Mouse (Mus musculus) midbrain, embryonic 14.5 days (tissue): ENCODE results near the gene Dst. TPM values are rescaled to one million over a fixed set of nuclear protein-coding genes. Genes with fewer than 3 reads are reported as not detected.

Source experiments
- ATAC-seq: fragments of 200-750 bp; cut with Nextera tagmentation; 2 replicates; pipeline ENCODE4 v1.8.0; 2017; ENCODE audit warnings: moderate number of reproducible peaks, moderate library complexity; ENCODE audit not compliant: low FRiP score, low TSS enrichment
- DNase-seq: peaks from one replicate; pipeline ENCODE4 v3.0.0-alpha.2; 2015
- H3K27ac ChIP-seq: fragments of 300-500 bp; sonication (generic); replicated peaks from 2 replicates; pipeline ENCODE4 v1.5.1; 2014; ENCODE audit warnings: mild to moderate bottlenecking, low read depth, low read length, moderate library complexity
- H3K27me3 ChIP-seq: fragments of 300-500 bp; sonication (generic); 2 replicates; pipeline ENCODE4 v1.6.1; 2014; ENCODE audit warnings: low read length, control low read depth, mixed read lengths; ENCODE audit not compliant: control insufficient read depth, insufficient read depth
- H3K36me3 ChIP-seq: fragments of 300-500 bp; sonication (generic); 2 replicates; pipeline ENCODE4 v1.6.1; 2014; ENCODE audit warnings: low read length, control low read depth; ENCODE audit not compliant: control insufficient read depth, insufficient read depth
- H3K4me1 ChIP-seq: fragments of 300-500 bp; sonication (generic); 2 replicates; pipeline ENCODE4 v1.6.1; 2014; ENCODE audit warnings: mild to moderate bottlenecking, antibody characterized with exemption, low read length, control low read depth; ENCODE audit not compliant: control insufficient read depth, insufficient read depth
- H3K4me2 ChIP-seq: fragments of 300-500 bp; sonication (generic); 2 replicates; pipeline ENCODE4 v1.6.1; 2014; ENCODE audit warnings: mild to moderate bottlenecking, low read length, moderate library complexity
- H3K4me3 ChIP-seq: fragments of 300-500 bp; sonication (generic); replicated peaks from 2 replicates; pipeline ENCODE4 v1.5.1; 2014; ENCODE audit warnings: low read depth, low read length
- H3K9ac ChIP-seq: fragments of 300-500 bp; sonication (generic); replicated peaks from 2 replicates; pipeline ENCODE4 v1.6.1; 2014; ENCODE audit warnings: mild to moderate bottlenecking, low read length, moderate library complexity
- H3K9me3 ChIP-seq: fragments of 300-500 bp; sonication (generic); 2 replicates; pipeline ENCODE4 v1.6.1; 2016; ENCODE audit warnings: low read length, control low read depth, mixed read lengths; ENCODE audit not compliant: control insufficient read depth
- WGBS: fragments of 180-500 bp; shearing (Covaris S2); extraction: QIAGEN DNeasy Blood & Tissue Kit; methylation state at CpG from one replicate; pipeline ENCODE4 v1.1.7; 2014; 5-methylcytosine and 5-hydroxymethylcytosine counted together
- polyA plus RNA-seq: library from polyadenylated mRNA; unstranded; fragments of >200 nt; fragmentation: Nextera tagmentation; extraction: Ambion mirVana; gene quantifications from 2 replicates; pipeline ENCODE4 v1.2.1, GENCODE M21; 2014

Gene Dst
- polyA plus RNA-seq: 53.2 and 59.8 TPM in 2 replicates

- peak within 1 kb of the TSS; percentile 61 for H3K4me3 ChIP-seq
- H3K9me3 ChIP-seq: no peaks in the 10 kb centered on the region
- ATAC-seq (peak; percentile 11; the same call in 1 of the 2 replicates), DNase-seq (no peak)
- peaks cover 15% of the 10 kb centered on the region; the same call in 1 of the 2 replicates for H3K27me3 ChIP-seq
- H3K27ac ChIP-seq: peak within 1 kb of the TSS; percentile 83
- no peaks in the 10 kb centered on the region for H3K36me3 ChIP-seq
- WGBS: 5% methylated on average over 43 of the region's 44 CpGs
- peak within 1 kb of the TSS; percentile 69 for H3K9ac ChIP-seq
- H3K4me2 ChIP-seq: peak within 1 kb of the TSS; percentile 60
- H3K4me1 ChIP-seq: peaks cover 11% of the 10 kb centered on the region
These were observed at the start of gene Dst for GRCm38 (mm10) chr1:33908191-33908962. Dst (plus strand) TSS chr1:33908225.

- DNase-seq (no peak), ATAC-seq (no peak)
- no peaks in the 10 kb centered on the region for H3K9me3 ChIP-seq
- H3K36me3 ChIP-seq: no peaks in the 10 kb centered on the region
- WGBS: 92% methylated on average over 2 of the region's 2 CpGs
- H3K4me3 ChIP-seq: no peak overlapping the region
- no peaks in the 10 kb centered on the region for H3K4me1 ChIP-seq
- H3K9ac ChIP-seq: no peak overlapping the region
- H3K27me3 ChIP-seq: no peaks in the 10 kb centered on the region
- H3K27ac ChIP-seq: no peak overlapping the region
- H3K4me2 ChIP-seq: no peak overlapping the region
These were observed 39.0 kb upstream of the Dst start for GRCm38 (mm10) chr1:33869031-33869430.

- Histone ChIP-seq H3K9me3 (no peaks in the 10 kb centered on the region), H3K27ac (no peak overlapping the region), H3K4me1 (no peaks in the 10 kb centered on the region), H3K36me3 (no peaks in the 10 kb centered on the region), H3K9ac (no peak overlapping the region), H3K27me3 (no peaks in the 10 kb centered on the region), H3K4me2 (no peak overlapping the region), H3K4me3 (no peak overlapping the region)
- DNase-seq (no peak), ATAC-seq (no peak)
- 94% methylated on average over 3 of the region's 3 CpGs for WGBS
These were observed 38.6 kb upstream of the Dst start for GRCm38 (mm10) chr1:33869437-33869836.

GRCm38 (mm10) chr1:33873561-33873960, 34.5 kb upstream of the Dst start:
- H3K36me3 ChIP-seq: no peaks in the 10 kb centered on the region
- no peak overlapping the region for H3K4me2 ChIP-seq
- H3K27ac ChIP-seq: no peak overlapping the region
- no peaks in the 10 kb centered on the region for H3K9me3 ChIP-seq
- ATAC-seq: no peak
- no peak overlapping the region for H3K9ac ChIP-seq
- no peak for DNase-seq
- no peak overlapping the region for H3K4me3 ChIP-seq
- 88% methylated on average over 5 of the region's 5 CpGs for WGBS
- no peaks in the 10 kb centered on the region for H3K4me1 ChIP-seq
- no peaks in the 10 kb centered on the region for H3K27me3 ChIP-seq

- Histone ChIP-seq H3K4me1 (no peaks in the 10 kb centered on the region), H3K4me2 (no peak overlapping the region), H3K27ac (no peak overlapping the region), H3K36me3 (no peaks in the 10 kb centered on the region), H3K9me3 (no peaks in the 10 kb centered on the region), H3K4me3 (no peak overlapping the region), H3K9ac (no peak overlapping the region), H3K27me3 (no peaks in the 10 kb centered on the region)
- ATAC-seq: no peak
- WGBS: 52% methylated on average over 6 of the region's 6 CpGs
- DNase-seq: peak; percentile 52
These were observed 32.3 kb upstream of the Dst start for GRCm38 (mm10) chr1:33875691-33876090.

GRCm38 (mm10) chr1:33876416-33876815, 31.6 kb upstream of the Dst start:
- no peaks in the 10 kb centered on the region for H3K27me3 ChIP-seq
- no peak overlapping the region for H3K4me2 ChIP-seq
- H3K9me3 ChIP-seq: no peaks in the 10 kb centered on the region
- H3K27ac ChIP-seq: no peak overlapping the region
- H3K4me1 ChIP-seq: no peaks in the 10 kb centered on the region
- no peak overlapping the region for H3K9ac ChIP-seq
- no peak for ATAC-seq
- H3K4me3 ChIP-seq: no peak overlapping the region
- H3K36me3 ChIP-seq: no peaks in the 10 kb centered on the region
- 86% methylated on average over 3 of the region's 3 CpGs for whole genome bisulfite sequencing
- DNase-seq: no peak

GRCm38 (mm10) chr1:33878170-33878569, 29.9 kb upstream of the Dst start:
- 92% methylated on average over 7 of the region's 7 CpGs for WGBS
- H3K9ac ChIP-seq: no peak overlapping the region
- H3K27ac ChIP-seq: no peak overlapping the region
- H3K27me3 ChIP-seq: no peaks in the 10 kb centered on the region
- H3K9me3 ChIP-seq: no peaks in the 10 kb centered on the region
- no peak overlapping the region for H3K4me3 ChIP-seq
- no peak overlapping the region for H3K4me2 ChIP-seq
- H3K4me1 ChIP-seq: no peaks in the 10 kb centered on the region
- ATAC-seq (no peak), DNase-seq (no peak)
- no peaks in the 10 kb centered on the region for H3K36me3 ChIP-seq

GRCm38 (mm10) chr1:33883102-33883839, 24.8 kb upstream of the Dst start:
- H3K4me3 ChIP-seq: no peak overlapping the region
- H3K27ac ChIP-seq: no peak overlapping the region
- H3K4me1 ChIP-seq: no peaks in the 10 kb centered on the region
- 29% methylated on average over 18 of the region's 18 CpGs for WGBS
- H3K36me3 ChIP-seq: no peaks in the 10 kb centered on the region
- DNase-seq (peak; percentile 19), ATAC-seq (no peak)
- peak overlapping the region; percentile 12; the same call in 1 of the 2 replicates for H3K4me2 ChIP-seq
- H3K9me3 ChIP-seq: no peaks in the 10 kb centered on the region
- H3K9ac ChIP-seq: no peak overlapping the region
- no peaks in the 10 kb centered on the region for H3K27me3 ChIP-seq
